Mouse (Mus musculus): ENCODE measurements around the gene Srrd. TPM values are rescaled to one million over a fixed set of nuclear protein-coding genes. Genes with fewer than 3 reads are reported as not detected.

The Srrd gene
- 45.6 and 55.0 TPM in 2 replicates for polyA plus RNA-seq (2012; rRNA removed)

GRCm38 (mm10) chr5:112342463-112343204, at the start of gene Srrd, which contains the start of gene Hps4:
Gene Srrd (minus strand): TSS chr5:112343040.
Gene Hps4 (plus strand): TSS chr5:112343083.

GRCm38 (mm10) chr5:112355910-112356309, 13.1 kb upstream of the Srrd start, which contains the start of gene Gm6583:
Gene Gm6583 (minus strand): TSS chr5:112356033.

GRCm38 (mm10) chr5:112325546-112326445, 17.0 kb downstream of the Srrd start, which contains the start of gene Tfip11:
Gene Tfip11 (plus strand): TSS chr5:112326358.

Other genes starting within 250 kb of the Srrd start
- 1.0 and 1.4 TPM in 2 replicates for gene Cryba4, start 90.5 kb downstream of the Srrd start, polyA plus RNA-seq (2012; rRNA removed)
- gene Crybb1, start 87.2 kb downstream of the Srrd start, polyA plus RNA-seq (2012; rRNA removed) = 0.19 and 0.83 TPM in 2 replicates
- 25.0 and 26.8 TPM in 2 replicates for gene Tpst2, start 66.3 kb downstream of the Srrd start, polyA plus RNA-seq (2012; rRNA removed)
- gene Tfip11, start 16.7 kb downstream of the Srrd start, polyA plus RNA-seq (2012; rRNA removed) = 32.7 and 35.8 TPM in 2 replicates
- gene Hps4, start within 50 bp of the Srrd start, polyA plus RNA-seq (2012; rRNA removed) = 37.1 and 42.4 TPM in 2 replicates
- gene Gm6583, start 13.0 kb upstream of the Srrd start, polyA plus RNA-seq (2012; rRNA removed) = not detected in 2 replicates
- gene Asphd2, start 51.8 kb upstream of the Srrd start, polyA plus RNA-seq (2012; rRNA removed) = 35.4 and 47.5 TPM in 2 replicates
- gene Gm6588, start 106.4 kb upstream of the Srrd start, polyA plus RNA-seq (2012; rRNA removed) = not detected in 2 replicates
- gene Sez6l, start 234.1 kb upstream of the Srrd start, polyA plus RNA-seq (2012; rRNA removed) = 6.8 and 7.0 TPM in 2 replicates

Measured in central nervous system, embryonic 11.5 days (tissue).